8 mouse cellular contexts compared by ENCODE assay signal in genomic region chr7:127207374-127208294, GRCm38 (mm10). TPM values are rescaled to one million over a fixed set of nuclear protein-coding genes. Genes with fewer than 3 reads are reported as not detected.
DNase-seq lines count a peak whose midpoint lies in the region; ATAC-seq lines count a peak whose summit lies in the region.

No protein-coding gene starts in this region.

- no peaks in the 10 kb centered on the region for H3K27me3 ChIP-seq in forebrain, embryonic 14.5 days (replicated peaks; ENCODE audit: control insufficient read depth, insufficient read depth, low read length)
- no peaks in the 10 kb centered on the region for H3K27me3 ChIP-seq in limb, embryonic 11.5 days (ENCODE audit: control insufficient read depth, insufficient read depth, low read length)
- H3K27me3 ChIP-seq in midbrain, embryonic 16.5 days (ENCODE audit: control insufficient read depth, insufficient read depth, low read depth, low read length): no peaks in the 10 kb centered on the region

- peak overlapping the region; percentile 95 for H3K9ac ChIP-seq in forebrain, embryonic 14.5 days (ENCODE audit: low read length)
- peak overlapping the region; percentile 84 for H3K9ac ChIP-seq in limb, embryonic 11.5 days (ENCODE audit: low read length)
- H3K9ac ChIP-seq in midbrain, embryonic 16.5 days (ENCODE audit: low read depth, low read length): peak overlapping the region; percentile 91

- peak overlapping the region; percentile 85 for H3K27ac ChIP-seq in forebrain, embryonic 14.5 days (ENCODE audit: low read depth, low read length)
- peak overlapping the region; percentile 86 for H3K27ac ChIP-seq in limb, embryonic 11.5 days (replicated peaks; ENCODE audit: low read depth, low read length)
- H3K27ac ChIP-seq in midbrain, embryonic 16.5 days (ENCODE audit: low read length): peak overlapping the region; percentile 83

- peak overlapping the region; percentile 100 for H3K4me2 ChIP-seq in forebrain, embryonic 14.5 days (ENCODE audit: low read length)
- H3K4me2 ChIP-seq in limb, embryonic 11.5 days (ENCODE audit: low read depth, severe bottlenecking): peak overlapping the region; percentile 96
- peak overlapping the region; percentile 99 for H3K4me2 ChIP-seq in midbrain, embryonic 16.5 days (ENCODE audit: low read length)

- H3K4me3 ChIP-seq in forebrain, embryonic 14.5 days (ENCODE audit: low read depth, low read length): peak overlapping the region; percentile 95
- H3K4me3 ChIP-seq in limb, embryonic 11.5 days (ENCODE audit: low read depth, low read length): peak overlapping the region; percentile 92
- H3K4me3 ChIP-seq in midbrain, embryonic 16.5 days (ENCODE audit: low read depth, low read length): peak overlapping the region; percentile 91

- no peaks in the 10 kb centered on the region for H3K9me3 ChIP-seq in forebrain, embryonic 14.5 days (replicated peaks; ENCODE audit: control insufficient read depth, low read length)
- no peaks in the 10 kb centered on the region for H3K9me3 ChIP-seq in limb, embryonic 11.5 days (ENCODE audit: control insufficient read depth, low read length)
- no peaks in the 10 kb centered on the region for H3K9me3 ChIP-seq in midbrain, embryonic 16.5 days (replicated peaks; ENCODE audit: control insufficient read depth, low read length, poor library complexity, severe bottlenecking)

- 0% methylated on average over 53 of the region's 53 CpGs for WGBS in forebrain, embryonic 14.5 days
- under 1% methylated on average over 53 of the region's 53 CpGs for WGBS in limb, embryonic 11.5 days
- under 1% methylated on average over 53 of the region's 53 CpGs for WGBS in midbrain, embryonic 16.5 days

- H3K4me1 ChIP-seq in forebrain, embryonic 14.5 days (ENCODE audit: control insufficient read depth, insufficient read depth, low read length): peaks cover 19% of the 10 kb centered on the region
- H3K4me1 ChIP-seq in limb, embryonic 11.5 days (ENCODE audit: control insufficient read depth, insufficient read depth, low read length): peaks cover 13% of the 10 kb centered on the region
- H3K4me1 ChIP-seq in midbrain, embryonic 16.5 days (ENCODE audit: control insufficient read depth, insufficient read depth, low read length): peaks cover 30% of the 10 kb centered on the region

- no peak; the same call in 1 of the 2 replicates for ATAC-seq in forebrain, embryonic 14.5 days
- ATAC-seq in limb, embryonic 11.5 days (ENCODE audit: insufficient number of reproducible peaks, low FRiP score, low TSS enrichment, low read depth): peak; percentile 7; the same call in 1 of the 2 replicates
- 0 out of 2 replicates have a peak, but pooled peaks have one; percentile 2 for ATAC-seq in midbrain, embryonic 16.5 days
- no peak for ATAC-seq in activated CD4-positive, CD25-positive, alpha-beta regulatory T cell, adult 4 months

- peaks cover 18% of the 10 kb centered on the region for H3K36me3 ChIP-seq in forebrain, embryonic 14.5 days (ENCODE audit: control insufficient read depth, insufficient read depth, low read length)
- H3K36me3 ChIP-seq in limb, embryonic 11.5 days (ENCODE audit: control insufficient read depth, insufficient read depth, low read length): peaks cover 10% of the 10 kb centered on the region; the same call in 1 of the 2 replicates
- peaks cover 12% of the 10 kb centered on the region; the same call in 1 of the 2 replicates for H3K36me3 ChIP-seq in midbrain, embryonic 16.5 days (ENCODE audit: control insufficient read depth, insufficient read depth, low read length)

- DNase-seq in spleen, adult 12 weeks (ENCODE audit: low spot score): peak; percentile 28
- no peak for DNase-seq in spleen, adult 18-20 months
- DNase-seq in cerebellum, adult 8-10 months: peak; percentile 59
- no peak for DNase-seq in forebrain, embryonic 14.5 days (ENCODE audit: low spot score)
- peak; percentile 56 for DNase-seq in limb, embryonic 11.5 days (ENCODE audit: low spot score)
- DNase-seq in layer of hippocampus, postnatal 36 days: no peak

RNA-seq across cellular contexts. Expression of gene Tbc1d10b, which starts 0.6 kb away (rescaled TPM):
- 13.6 and 13.7 TPM in 2 replicates for polyA plus RNA-seq in forebrain, embryonic 14.5 days (2014; fragmentation: Nextera tagmentation; extraction: Ambion mirVana)
- polyA plus RNA-seq in limb, embryonic 11.5 days (2014; fragmentation: Nextera tagmentation; extraction: Ambion mirVana): 24.8 and 30.6 TPM in 2 replicates
- polyA plus RNA-seq in midbrain, embryonic 16.5 days (2015; fragmentation: Nextera tagmentation; extraction: Ambion mirVana): 30.7 and 31.2 TPM in 2 replicates
- polyA plus RNA-seq in activated CD4-positive, CD25-positive, alpha-beta regulatory T cell, adult 4 months (2017; shearing (Covaris generic)): 10 to 100 TPM; 13.6 to 18.9 TPM
- total RNA-seq in layer of hippocampus, postnatal 36 days (2021): 100 to 1,000 TPM; 107 to 108 TPM

RNA-seq across cellular contexts. Expression of gene Mylpf, which starts 1.1 kb away (rescaled TPM):
- polyA plus RNA-seq in forebrain, embryonic 14.5 days (2014; fragmentation: Nextera tagmentation; extraction: Ambion mirVana): 4.6 and 5.3 TPM in 2 replicates
- 33.6 and 33.7 TPM in 2 replicates for polyA plus RNA-seq in limb, embryonic 11.5 days (2014; fragmentation: Nextera tagmentation; extraction: Ambion mirVana)
- 2.8 and 4.8 TPM in 2 replicates for polyA plus RNA-seq in midbrain, embryonic 16.5 days (2015; fragmentation: Nextera tagmentation; extraction: Ambion mirVana)
- polyA plus RNA-seq in activated CD4-positive, CD25-positive, alpha-beta regulatory T cell, adult 4 months (2017; shearing (Covaris generic)): 10 to 100 TPM; 26.7 to 30.7 TPM
- 1 to 10 TPM in 1 of 2 experiments, not detected in 1; 1.1 TPM for total RNA-seq in layer of hippocampus, postnatal 36 days (2021)

RNA-seq across cellular contexts. Expression of gene Cd2bp2, which starts 11.8 kb away (rescaled TPM):
- polyA plus RNA-seq in forebrain, embryonic 14.5 days (2014; fragmentation: Nextera tagmentation; extraction: Ambion mirVana): 73.6 and 78.6 TPM in 2 replicates
- 77.0 and 83.7 TPM in 2 replicates for polyA plus RNA-seq in limb, embryonic 11.5 days (2014; fragmentation: Nextera tagmentation; extraction: Ambion mirVana)
- polyA plus RNA-seq in midbrain, embryonic 16.5 days (2015; fragmentation: Nextera tagmentation; extraction: Ambion mirVana): 76.1 and 85.7 TPM in 2 replicates
- 10 to 100 TPM; 38.9 to 50.5 TPM for polyA plus RNA-seq in activated CD4-positive, CD25-positive, alpha-beta regulatory T cell, adult 4 months (2017; shearing (Covaris generic))
- 10 to 100 TPM; 93.9 to 95.1 TPM for total RNA-seq in layer of hippocampus, postnatal 36 days (2021)

RNA-seq across cellular contexts. Expression of gene Zfp553, which starts 25.2 kb away (rescaled TPM):
- 29.4 and 36.7 TPM in 2 replicates for polyA plus RNA-seq in forebrain, embryonic 14.5 days (2014; fragmentation: Nextera tagmentation; extraction: Ambion mirVana)
- 24.2 and 29.1 TPM in 2 replicates for polyA plus RNA-seq in limb, embryonic 11.5 days (2014; fragmentation: Nextera tagmentation; extraction: Ambion mirVana)
- polyA plus RNA-seq in midbrain, embryonic 16.5 days (2015; fragmentation: Nextera tagmentation; extraction: Ambion mirVana): 48.7 and 54.9 TPM in 2 replicates
- 1 to 10 TPM; 4.1 to 8.0 TPM for polyA plus RNA-seq in activated CD4-positive, CD25-positive, alpha-beta regulatory T cell, adult 4 months (2017; shearing (Covaris generic))
- 10 to 100 TPM; 21.0 TPM for total RNA-seq in layer of hippocampus, postnatal 36 days (2021)

RNA-seq across cellular contexts. Expression of gene Sept1, which starts 25.3 kb away (rescaled TPM):
- polyA plus RNA-seq in forebrain, embryonic 14.5 days (2014; fragmentation: Nextera tagmentation; extraction: Ambion mirVana): 11.3 and 15.1 TPM in 2 replicates
- polyA plus RNA-seq in limb, embryonic 11.5 days (2014; fragmentation: Nextera tagmentation; extraction: Ambion mirVana): 23.1 and 29.3 TPM in 2 replicates
- polyA plus RNA-seq in midbrain, embryonic 16.5 days (2015; fragmentation: Nextera tagmentation; extraction: Ambion mirVana): 14.3 and 15.5 TPM in 2 replicates
- polyA plus RNA-seq in activated CD4-positive, CD25-positive, alpha-beta regulatory T cell, adult 4 months (2017; shearing (Covaris generic)): 100 to 1,000 TPM; 811 to 836 TPM
- 1 to 10 TPM; 5.2 to 5.4 TPM for total RNA-seq in layer of hippocampus, postnatal 36 days (2021)

Comparison
In these comparisons a context has a peak if more than half of its experiments do, and no peak if none do; other contexts are left out.
1. DNase-seq: peak in spleen, adult 12 weeks (single experiment), cerebellum, adult 8-10 months (single experiment) and limb, embryonic 11.5 days (single experiment); none in spleen, adult 18-20 months (0 of 2), forebrain, embryonic 14.5 days (single experiment) and layer of hippocampus, postnatal 36 days (0 of 2).
2. ATAC-seq: peak in limb, embryonic 11.5 days (single experiment) and midbrain, embryonic 16.5 days (single experiment); none in forebrain, embryonic 14.5 days (single experiment) and activated CD4-positive, CD25-positive, alpha-beta regulatory T cell, adult 4 months (single experiment).
3. Peak in every context shown above with its lines, with median percentiles within 50 percentile points of each other: H3K27ac ChIP-seq, H3K4me2 ChIP-seq, H3K4me3 ChIP-seq and H3K9ac ChIP-seq.